Mouse (Mus musculus) MEL-GATA-1-ER (cell line): ENCODE results near the gene Tsen54.

Experiments used
- DNase-seq: peaks from one replicate; pipeline ENCODE4 v3.0.0-alpha.2; 2012; ENCODE audit warnings: low read depth; ENCODE audit errors: extremely low read depth

Gene Tsen54

GRCm38 (mm10) chr11:115803072-115803709 is 11.3 kb upstream of the Tsen54 start:
- no peak for DNase-seq

DNA sequence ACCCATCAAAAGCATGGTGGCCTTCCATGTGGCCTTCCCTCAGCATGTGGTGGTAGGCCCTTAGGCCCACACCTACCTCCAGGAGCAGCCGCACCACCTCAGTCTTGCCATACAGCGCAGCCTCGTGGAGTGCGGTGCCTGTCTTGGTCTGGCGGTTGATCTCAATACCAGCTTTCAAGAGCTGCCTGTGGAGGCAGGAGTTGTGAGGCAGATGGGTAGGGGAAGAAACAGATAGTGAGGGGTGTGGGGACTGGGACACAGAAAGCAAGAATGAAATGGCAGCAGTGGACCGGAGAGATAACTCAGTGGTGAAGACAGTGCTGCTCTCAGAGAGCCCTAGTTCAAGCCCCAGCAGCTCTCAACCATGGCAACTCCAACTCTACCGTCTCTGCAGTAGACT is 9.5 kb upstream of the Tsen54 start:
- peak; percentile 46 for DNase-seq

- DNase-seq = no peak
Measured at GRCm38 (mm10) chr11:115806154-115806553, 8.4 kb upstream of the Tsen54 start.

DNA sequence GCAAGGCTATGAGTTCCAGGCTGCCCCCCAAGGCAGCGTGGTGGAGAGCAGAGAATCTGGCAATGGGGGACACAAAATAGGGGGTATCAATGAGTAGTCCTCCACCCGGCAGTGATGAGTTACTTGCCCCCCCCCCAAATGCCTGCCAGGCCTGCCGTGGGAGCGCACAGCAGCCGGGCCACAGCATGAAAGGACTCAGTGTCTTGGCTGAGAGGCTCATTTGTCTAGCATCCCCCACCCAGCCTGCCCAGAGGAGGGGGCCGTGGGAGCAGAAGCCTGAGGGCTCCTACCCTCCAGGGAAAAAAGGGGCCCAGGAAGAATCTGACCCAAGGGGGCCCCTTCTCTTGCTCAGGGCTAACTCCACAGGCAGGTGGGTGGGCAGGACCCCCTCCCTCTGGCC is 7.2 kb upstream of the Tsen54 start:
- DNase-seq = no peak

GRCm38 (mm10) chr11:115807971-115808370 is 6.6 kb upstream of the Tsen54 start:
- no peak for DNase-seq

GRCm38 (mm10) chr11:115808696-115809310 is 5.7 kb upstream of the Tsen54 start:
- no peak for DNase-seq

- DNase-seq = no peak
Measured at GRCm38 (mm10) chr11:115809311-115809781, 5.2 kb upstream of the Tsen54 start.

DNA sequence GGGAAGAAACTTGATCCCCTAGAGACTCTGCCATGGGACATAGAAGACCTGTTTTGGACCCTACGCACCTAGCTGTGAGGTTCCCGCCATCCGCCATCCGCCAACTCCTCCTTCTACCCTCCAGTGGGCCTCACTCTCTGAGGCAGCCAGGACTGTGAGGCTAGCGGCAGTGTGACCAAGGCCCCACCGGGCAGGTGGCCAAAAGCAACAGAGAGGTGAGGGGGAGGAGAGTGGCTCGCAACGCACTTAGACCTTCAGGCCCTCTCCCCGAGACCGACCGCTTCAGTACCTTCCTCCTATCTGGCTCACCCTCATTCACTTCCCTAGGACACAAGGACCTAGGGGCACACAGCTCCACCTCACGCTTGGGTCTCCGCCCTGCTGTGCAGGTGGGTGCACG is 4.1 kb upstream of the Tsen54 start:
- DNase-seq = no peak

- DNase-seq = no peak
Measured at GRCm38 (mm10) chr11:115811381-115812093, 3.0 kb upstream of the Tsen54 start.

GRCm38 (mm10) chr11:115812095-115812494 is 2.4 kb upstream of the Tsen54 start:
- no peak for DNase-seq

GRCm38 (mm10) chr11:115812533-115813420 is 1.7 kb upstream of the Tsen54 start:
- no peak for DNase-seq

GRCm38 (mm10) chr11:115813507-115814296 is 822 bp upstream of the Tsen54 start, which contains the start of gene Caskin2:
Gene Caskin2 (minus strand): TSS chr11:115813639.
- DNase-seq = peak; percentile 85

DNA sequence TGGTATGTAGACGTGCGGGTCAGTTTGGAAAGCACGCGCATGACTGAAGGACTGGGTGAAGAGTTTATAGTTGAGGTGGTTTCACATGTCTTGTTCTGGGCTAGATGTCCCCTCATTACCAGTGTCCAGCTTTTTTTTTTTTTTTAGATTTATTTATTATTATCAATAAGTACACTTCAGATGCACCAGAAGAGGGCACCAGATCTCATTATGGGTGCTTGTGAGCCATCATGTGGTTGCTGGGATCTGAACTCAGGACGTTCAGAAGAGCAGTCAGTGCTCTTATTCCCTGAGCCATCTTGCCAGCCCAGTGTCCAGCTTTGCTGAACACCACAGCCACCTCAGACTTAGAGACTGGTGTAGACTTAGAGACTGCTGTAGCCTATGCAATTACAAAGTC is 2.8 kb downstream of the Tsen54 start:
- DNase-seq = no peak

GRCm38 (mm10) chr11:115819915-115820623 is 5.5 kb downstream of the Tsen54 start:
- no peak for DNase-seq

DNA sequence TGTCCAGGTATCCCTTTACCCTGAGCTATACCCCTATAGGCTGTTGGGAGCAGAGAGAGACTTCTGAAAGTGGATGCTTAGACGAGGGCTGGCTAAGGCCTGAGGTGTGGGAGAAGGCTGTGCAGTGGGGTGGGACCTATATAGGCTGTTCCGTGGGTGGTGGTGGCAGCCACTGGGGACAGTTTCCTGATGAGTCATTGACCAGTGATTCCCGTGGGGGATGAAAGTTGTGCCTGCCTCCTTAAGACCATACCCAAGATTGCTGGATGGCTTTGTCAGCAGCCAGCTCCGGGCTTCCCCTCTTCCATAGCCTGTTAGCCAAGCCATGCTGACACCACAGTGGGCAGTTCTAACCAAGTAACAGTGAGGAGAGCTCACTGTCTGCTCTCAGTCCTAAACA is 6.5 kb downstream of the Tsen54 start:
- no peak for DNase-seq

- DNase-seq = peak; percentile 66
Measured at GRCm38 (mm10) chr11:115823774-115824740, 9.5 kb downstream of the Tsen54 start, which contains the start of gene Llgl2. Gene Llgl2 (plus strand): TSS chr11:115824049.

GRCm38 (mm10) chr11:115824813-115825212 is 10.3 kb downstream of the Tsen54 start:
- no peak for DNase-seq

- no peak for DNase-seq
Measured at GRCm38 (mm10) chr11:115826487-115826886, 12.0 kb downstream of the Tsen54 start.

GRCm38 (mm10) chr11:115827624-115828023 is 13.1 kb downstream of the Tsen54 start:
- DNase-seq = no peak
